Mouse (Mus musculus): ENCODE measurements around the gene Sorcs2.

Sorcs2 gene

GRCm38 (mm10) chr5:36130393-36131011 is 267.4 kb downstream of the Sorcs2 start:
- DNase-seq (ENCODE audit: low read depth, low spot score), result no peak

GRCm38 (mm10) chr5:36129661-36130060 is 268.3 kb downstream of the Sorcs2 start:
- DNase-seq (ENCODE audit: low read depth, low spot score), result no peak

DNA sequence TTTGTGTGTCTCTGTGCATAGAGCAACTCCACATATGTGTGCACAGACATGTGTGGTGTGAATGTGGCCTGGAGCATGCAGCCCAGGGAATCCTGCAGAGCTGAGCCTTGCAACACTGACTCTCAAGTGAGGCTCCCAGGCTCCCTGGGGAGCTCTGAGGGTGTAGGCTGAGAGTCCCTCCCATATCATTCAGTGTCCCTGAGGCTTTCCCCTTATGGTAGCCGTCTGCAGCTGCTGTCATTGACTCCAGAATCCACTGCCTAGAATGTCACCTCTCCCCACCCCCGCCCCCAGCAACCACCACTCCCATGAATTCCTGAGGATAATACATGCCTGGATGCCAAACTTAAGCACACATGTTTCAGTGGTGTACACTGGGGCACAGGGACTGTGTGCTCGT is 269.4 kb downstream of the Sorcs2 start:
- DNase-seq (ENCODE audit: low read depth, low spot score), result peak; percentile 71

DNA sequence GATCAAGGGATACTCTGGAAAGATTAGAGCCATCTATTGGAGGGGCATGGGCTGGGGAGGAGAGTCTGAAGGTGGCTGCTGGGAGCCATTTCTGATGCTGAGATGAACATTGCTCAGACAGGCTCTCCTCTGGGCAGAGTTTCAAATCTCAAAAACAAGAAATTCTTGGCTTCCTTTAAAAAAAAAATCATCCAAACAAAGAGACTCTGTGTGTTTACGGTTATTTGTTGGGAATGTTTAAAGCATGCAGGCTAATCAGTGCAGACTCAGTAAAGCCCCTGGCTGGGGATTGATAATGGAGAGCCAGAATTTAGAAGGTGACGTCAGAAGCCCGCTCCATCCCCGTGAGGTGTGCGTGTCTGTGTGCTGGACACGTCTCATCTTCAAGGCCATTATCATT is 272.9 kb downstream of the Sorcs2 start:
- DNase-seq (ENCODE audit: low read depth, low spot score), result no peak

DNA sequence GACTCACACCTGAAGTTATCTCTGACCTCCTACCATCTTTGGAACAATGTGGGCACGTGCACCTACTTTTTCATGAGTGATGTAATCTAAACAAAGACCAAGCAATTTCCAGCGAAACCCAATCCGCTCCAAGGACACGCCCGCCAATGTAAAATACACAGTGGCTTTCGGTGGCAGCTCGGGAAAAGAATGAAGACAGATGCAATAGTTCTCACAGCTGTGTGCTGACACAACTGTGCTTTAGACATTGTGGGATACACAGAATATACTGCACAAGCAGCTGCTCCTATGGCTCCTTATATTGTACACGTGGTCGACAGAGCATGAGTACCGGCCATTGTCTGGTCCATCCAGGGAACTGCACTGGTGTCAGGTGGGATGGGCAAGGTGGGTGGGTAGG is 275.0 kb downstream of the Sorcs2 start:
- DNase-seq (ENCODE audit: low read depth, low spot score), result no peak

DNA sequence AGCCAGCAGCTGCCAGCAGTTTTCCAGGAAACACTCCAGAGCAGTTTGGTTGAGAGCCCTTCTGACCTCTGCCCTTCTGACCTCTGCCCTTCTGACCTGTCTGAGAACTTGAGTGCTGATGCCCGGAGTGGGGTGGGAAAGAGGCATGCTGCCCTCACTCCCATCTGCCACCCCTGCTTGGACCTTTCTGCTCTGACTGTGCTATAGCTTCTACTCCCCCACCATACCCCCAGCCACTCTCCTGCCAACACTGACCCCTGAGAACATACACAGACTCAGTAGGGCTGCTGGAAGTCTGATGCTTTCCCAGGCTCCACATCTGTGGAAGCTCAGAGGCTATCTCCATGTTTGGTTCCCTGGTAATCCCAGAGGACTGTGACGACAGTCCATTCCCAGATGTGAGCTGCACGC is 277.0 kb downstream of the Sorcs2 start:
- DNase-seq (ENCODE audit: low read depth, low spot score), result no peak

GRCm38 (mm10) chr5:36118061-36118460 is 279.9 kb downstream of the Sorcs2 start:
- no peak for DNase-seq (ENCODE audit: low read depth, low spot score)

GRCm38 (mm10) chr5:36115519-36115918 is 282.4 kb downstream of the Sorcs2 start:
- no peak for DNase-seq (ENCODE audit: low read depth, low spot score)

GRCm38 (mm10) chr5:36113696-36114095 is 284.2 kb downstream of the Sorcs2 start:
- no peak for DNase-seq (ENCODE audit: low read depth, low spot score)

DNA sequence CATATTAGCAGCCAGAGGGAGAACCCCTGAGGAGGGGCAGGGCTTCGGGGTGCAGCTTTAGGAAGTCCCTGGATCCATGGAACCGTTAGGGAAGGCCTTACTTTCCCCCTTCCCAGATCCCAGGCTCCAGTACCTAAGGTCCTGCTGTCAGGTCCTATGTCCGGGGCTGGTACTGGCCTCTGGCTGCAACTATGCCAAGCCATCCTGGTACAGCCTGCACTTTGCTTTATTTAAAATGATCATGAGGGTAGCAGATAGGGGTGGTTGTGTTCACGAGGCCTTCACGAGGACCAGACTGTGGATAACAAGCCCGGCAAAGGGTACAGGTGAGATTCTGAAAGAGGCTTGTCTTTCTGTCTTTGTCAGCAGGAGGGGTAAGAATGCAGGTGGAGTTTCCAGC is 285.2 kb downstream of the Sorcs2 start:
- no peak for DNase-seq (ENCODE audit: low read depth, low spot score)

- no peak for DNase-seq (ENCODE audit: low read depth, low spot score)
Measured at GRCm38 (mm10) chr5:36111516-36111915, 286.4 kb downstream of the Sorcs2 start.

- DNase-seq (ENCODE audit: low read depth, low spot score), result no peak
Measured at GRCm38 (mm10) chr5:36108339-36108887, 289.5 kb downstream of the Sorcs2 start.

- DNase-seq (ENCODE audit: low read depth, low spot score), result peak; percentile 43
Measured at GRCm38 (mm10) chr5:36103483-36103882, 294.5 kb downstream of the Sorcs2 start.

- no peak for DNase-seq (ENCODE audit: low read depth, low spot score)
Measured at GRCm38 (mm10) chr5:36101129-36101528, 296.8 kb downstream of the Sorcs2 start.

GRCm38 (mm10) chr5:36100488-36100887 is 297.5 kb downstream of the Sorcs2 start:
- no peak for DNase-seq (ENCODE audit: low read depth, low spot score)

GRCm38 (mm10) chr5:36099662-36100061 is 298.3 kb downstream of the Sorcs2 start:
- no peak for DNase-seq (ENCODE audit: low read depth, low spot score)

- DNase-seq (ENCODE audit: low read depth, low spot score), result no peak
Measured at GRCm38 (mm10) chr5:36096046-36096445, 301.9 kb downstream of the Sorcs2 start.

GRCm38 (mm10) chr5:36090036-36090435 is 307.9 kb downstream of the Sorcs2 start:
- DNase-seq (ENCODE audit: low read depth, low spot score), result no peak

DNA sequence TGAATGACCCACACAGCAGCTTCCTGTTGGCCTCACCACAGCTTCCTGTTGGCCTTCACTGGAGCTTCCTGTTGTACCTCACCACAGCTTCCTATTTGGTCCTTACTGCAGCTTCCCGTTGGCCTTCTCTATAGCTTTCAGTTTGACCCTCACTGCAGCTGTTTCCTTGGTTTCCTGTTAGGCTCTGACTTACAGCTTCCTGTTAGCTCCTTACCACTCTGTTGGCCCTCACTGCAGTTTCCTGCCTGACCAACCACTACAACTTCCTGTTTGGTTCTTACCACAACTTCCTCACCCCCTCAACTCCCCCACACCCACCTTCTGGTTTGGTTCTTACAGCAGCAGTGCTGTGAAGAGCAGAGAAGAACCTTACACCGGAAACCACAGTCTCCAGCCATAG is 308.7 kb downstream of the Sorcs2 start:
- no peak for DNase-seq (ENCODE audit: low read depth, low spot score)

- DNase-seq (ENCODE audit: low read depth, low spot score), result peak; percentile 84
Measured at GRCm38 (mm10) chr5:36086931-36087330, 311.0 kb downstream of the Sorcs2 start.

DNA sequence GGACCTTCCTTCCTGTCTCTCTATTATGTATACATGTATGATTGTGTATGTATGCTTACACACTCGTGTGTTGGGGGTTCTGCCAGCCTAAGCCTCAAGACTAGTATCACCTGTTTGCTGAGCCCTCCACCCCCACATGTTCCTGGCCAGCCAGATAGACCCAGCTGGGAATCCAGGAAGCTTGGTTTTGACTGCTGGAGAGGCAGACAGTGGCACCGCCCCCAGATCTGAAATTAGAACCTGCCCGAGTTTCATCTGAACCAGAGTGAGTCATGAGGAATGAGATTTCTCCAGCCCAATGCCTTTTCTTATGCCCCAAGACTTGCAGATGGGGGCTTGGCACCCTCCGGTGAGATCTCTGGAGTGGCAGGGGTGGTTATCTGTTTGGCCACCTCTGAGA is 312.3 kb downstream of the Sorcs2 start:
- no peak for DNase-seq (ENCODE audit: low read depth, low spot score)

DNA sequence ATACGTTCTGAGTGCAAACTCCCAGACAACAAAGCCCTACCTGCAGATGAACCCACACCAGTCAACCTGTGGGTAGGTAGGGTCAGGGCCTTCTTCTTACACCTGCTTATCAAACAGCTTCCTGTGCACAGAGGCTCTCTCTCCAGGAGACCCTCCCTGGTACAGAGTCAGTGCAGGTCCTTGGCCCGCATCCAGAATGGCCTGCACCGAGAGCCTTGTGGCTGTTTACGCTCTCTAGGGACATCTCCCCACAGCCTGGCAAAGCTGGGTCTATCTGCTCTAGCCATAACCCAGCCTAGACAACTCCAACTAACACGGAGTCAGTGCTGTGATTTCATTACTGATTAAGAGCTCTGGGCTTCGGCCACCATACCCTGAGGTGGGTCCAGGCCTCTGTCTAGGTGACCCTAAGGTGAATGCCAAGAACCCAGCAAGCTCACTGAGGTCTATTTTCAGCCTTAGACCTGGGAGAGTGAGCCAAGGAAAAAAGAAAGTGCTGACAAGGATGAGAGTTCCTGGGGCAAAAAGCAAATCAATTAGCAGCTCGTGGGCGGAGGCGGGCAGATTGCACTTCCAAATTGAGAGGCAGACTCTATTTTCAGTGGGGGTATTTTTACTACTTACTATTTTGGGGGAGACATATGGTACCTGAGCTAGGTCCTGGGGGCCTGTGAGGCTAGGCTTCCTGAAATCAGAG is 313.9 kb downstream of the Sorcs2 start:
- no peak for DNase-seq (ENCODE audit: low read depth, low spot score)

DNA sequence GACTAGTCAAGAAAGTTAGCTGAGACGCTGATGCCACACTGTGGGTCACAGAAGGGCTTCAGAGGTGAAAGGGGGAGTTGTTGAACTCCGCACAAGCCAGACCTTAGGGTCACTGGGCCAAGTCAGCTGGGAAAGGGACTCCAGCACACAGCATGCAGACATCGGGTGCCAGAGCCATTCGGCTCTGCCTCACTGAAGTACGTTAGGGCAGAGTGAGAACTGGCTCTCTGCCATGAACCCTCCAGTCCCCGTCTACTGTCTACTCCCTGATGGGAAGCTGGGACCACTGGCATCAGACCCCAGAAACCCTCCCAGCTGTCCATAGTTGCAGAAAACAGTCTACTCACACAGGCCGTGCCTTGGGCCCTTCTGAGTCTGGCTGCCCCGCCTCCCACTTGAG is 316.9 kb downstream of the Sorcs2 start:
- no peak for DNase-seq (ENCODE audit: low read depth, low spot score)
